In genomic region chr19:59196111-59196666, GRCm38 (mm10) we compare ENCODE assay signal across 9 mouse cellular contexts. TPM values are rescaled to one million over a fixed set of nuclear protein-coding genes. Genes with fewer than 3 reads are reported as not detected.
A peak's percentile ranks its signal among the peaks of the same experiment; 100 is the strongest.
DNase-seq lines count a peak whose midpoint lies in the region; ATAC-seq and TF ChIP-seq lines count a peak whose summit lies in the region.
"Had no signal": no experiment of that assay in that cellular context is flagged by ENCODE, and none has a peak within 500 bp of the region (broad histone marks: within the 10 kb centered on the region; RNA-seq: fewer than 3 reads in every experiment).

No protein-coding gene starts in this region.

- WGBS in thymus, adult 2 months = 8% methylated on average over 15 of the region's 15 CpGs
- 4% methylated on average over 15 of the region's 15 CpGs for WGBS in lung, embryonic 16.5 days

- H3K4me1 ChIP-seq in thymus, adult 2 months (replicated peaks; ENCODE audit: control insufficient read depth, insufficient read depth, low read length) = no peaks in the 10 kb centered on the region
- H3K4me1 ChIP-seq in lung, embryonic 16.5 days (replicated peaks; ENCODE audit: control insufficient read depth, insufficient read depth, low read length) = peaks cover 6% of the 10 kb centered on the region; the same call in 1 of the 2 replicates

- H3K9ac ChIP-seq in lung, embryonic 16.5 days (ENCODE audit: low read length) = no peak overlapping the region

- DNase-seq in thymus, adult 2 months = peak; percentile 17
- DNase-seq in thymus, adult 18-20 months = no peak
- DNase-seq in brain, embryonic 14.5 days (ENCODE audit: low read depth) = peak; percentile 81
- DNase-seq in frontal cortex, postnatal 36 days (ENCODE audit: low spot score in 2 of 2) = peak; percentile 23 to 54
- peak; percentile 58 to 63 for DNase-seq in kidney, postnatal 25 days
- peak; percentile 67 for DNase-seq in right cerebral cortex, postnatal 14 days
- no peak for DNase-seq in T-cell, adult 2 months (ENCODE audit: low spot score)

- no peak overlapping the region for H3K4me3 ChIP-seq in thymus, adult 2 months (ENCODE audit: control insufficient read depth, insufficient read depth, low read length)
- no peak overlapping the region for H3K4me3 ChIP-seq in lung, embryonic 16.5 days (ENCODE audit: low read length)
- H3K4me3 ChIP-seq: erythroblast, embryonic 14.5 days had no signal

- peaks cover 12% of the 10 kb centered on the region; the same call in 1 of the 2 replicates for H3K27me3 ChIP-seq in thymus, adult 2 months (ENCODE audit: control insufficient read depth, insufficient read depth, low read length)
- H3K27me3 ChIP-seq in lung, embryonic 16.5 days (ENCODE audit: control insufficient read depth, insufficient read depth, low read depth, low read length) = peaks cover 62% of the 10 kb centered on the region

- ATAC-seq in lung, embryonic 16.5 days (ENCODE audit: low read depth) = peak; percentile 56; the same call in 1 of the 2 replicates

- H3K9me3 ChIP-seq in lung, embryonic 16.5 days (ENCODE audit: control insufficient read depth, low read length) = no peaks in the 10 kb centered on the region

- no peaks in the 10 kb centered on the region for H3K36me3 ChIP-seq in thymus, adult 2 months (ENCODE audit: control insufficient read depth, insufficient read depth, low read length)
- H3K36me3 ChIP-seq in lung, embryonic 16.5 days (ENCODE audit: control insufficient read depth, insufficient read depth, low read length) = no peaks in the 10 kb centered on the region

- no peak overlapping the region for H3K27ac ChIP-seq in thymus, adult 2 months (ENCODE audit: control insufficient read depth, insufficient read depth, low read length)
- H3K27ac ChIP-seq in lung, embryonic 16.5 days (ENCODE audit: low read length) = no peak overlapping the region

- H3K4me2 ChIP-seq in lung, embryonic 16.5 days (ENCODE audit: low read depth, low read length) = no peak overlapping the region

- no peak for TF ChIP-seq POLR2A in thymus, adult 2 months (IDR thresholded peaks at IDR 0.05; ENCODE audit: control insufficient read depth, extremely low read depth, insufficient read depth, low read length, poor library complexity)
- TF ChIP-seq POLR2A in brain, embryonic 14.5 days (IDR thresholded peaks at IDR 0.05; ENCODE audit: borderline replicate concordance, extremely low read depth, insufficient read depth, insufficient read length, poor library complexity, severe bottlenecking) = no peak

- TF ChIP-seq CTCF in thymus, adult 2 months (IDR thresholded peaks at IDR 0.05; ENCODE audit: borderline replicate concordance, control insufficient read depth, extremely low read depth, insufficient read depth, low read length, poor library complexity) = no peak
- peak; percentile 83 for TF ChIP-seq CTCF in brain, embryonic 14.5 days (IDR thresholded peaks at IDR 0.05; ENCODE audit: borderline replicate concordance, extremely low read depth, insufficient read depth, insufficient read length)

RNA-seq across cellular contexts. Expression of gene Kcnk18, which starts 22.8 kb away (rescaled TPM):
- polyA plus RNA-seq in thymus, adult 2 months (2012; rRNA removed) = not detected in 2 replicates
- polyA plus RNA-seq in brain, embryonic 14.5 days (2012; rRNA removed) = not detected in 2 replicates
- not detected in 2 replicates for polyA plus RNA-seq in lung, embryonic 16.5 days (2015; fragmentation: Nextera tagmentation; extraction: Ambion mirVana)
- polyA plus RNA-seq: erythroblast, embryonic 14.5 days had no signal

RNA-seq across cellular contexts. Expression of gene Vax1, which starts 26.3 kb away (rescaled TPM):
- not detected in 2 replicates for polyA plus RNA-seq in thymus, adult 2 months (2012; rRNA removed)
- polyA plus RNA-seq in brain, embryonic 14.5 days (2012; rRNA removed) = 10.5 and 22.5 TPM in 2 replicates
- polyA plus RNA-seq in lung, embryonic 16.5 days (2015; fragmentation: Nextera tagmentation; extraction: Ambion mirVana) = not detected in 2 replicates
- polyA plus RNA-seq: erythroblast, embryonic 14.5 days had no signal

Comparison
In these comparisons a context has a peak if more than half of its experiments do, and no peak if none do; other contexts are left out.
1. DNase-seq: peak in thymus, adult 2 months (single experiment), brain, embryonic 14.5 days (single experiment), frontal cortex, postnatal 36 days (2 of 2), kidney, postnatal 25 days (2 of 2) and right cerebral cortex, postnatal 14 days (single experiment); none in thymus, adult 18-20 months (0 of 2) and T-cell, adult 2 months (single experiment).
2. RNA of gene Vax1, which starts 26.3 kb away (polyA plus RNA-seq): 10.5 to 22.5 TPM in brain, embryonic 14.5 days; not detected in thymus, adult 2 months and not detected in lung, embryonic 16.5 days; every median in the first group is over 10 times any median in the second.